Mouse (Mus musculus) liver, embryonic 14.5 days (tissue): ENCODE data around the gene Tshr.

Experiments
- CTCF ChIP-seq: IDR thresholded peaks from 2 replicates; pipeline ENCODE4 v1.5.1; 2016; ENCODE audit warnings: antibody characterized with exemption, low read depth, control low read depth
- EP300 ChIP-seq: IDR thresholded peaks from 2 replicates; pipeline ENCODE4 v1.6.1; 2016; ENCODE audit warnings: antibody characterized with exemption, low read depth

- no peak for TF ChIP-seq CTCF
- no peak for TF ChIP-seq EP300
These were observed 198.1 kb downstream of the Tshr start for GRCm38 (mm10) chr12:91582362-91583002.
